Mouse (Mus musculus): ENCODE measurements around the gene Ddx54. TPM values are rescaled to one million over a fixed set of nuclear protein-coding genes. Genes with fewer than 3 reads are reported as not detected.

Ddx54 gene
- polyA plus RNA-seq, 2 experiments, result 9.9 to 12.4 TPM

DNA sequence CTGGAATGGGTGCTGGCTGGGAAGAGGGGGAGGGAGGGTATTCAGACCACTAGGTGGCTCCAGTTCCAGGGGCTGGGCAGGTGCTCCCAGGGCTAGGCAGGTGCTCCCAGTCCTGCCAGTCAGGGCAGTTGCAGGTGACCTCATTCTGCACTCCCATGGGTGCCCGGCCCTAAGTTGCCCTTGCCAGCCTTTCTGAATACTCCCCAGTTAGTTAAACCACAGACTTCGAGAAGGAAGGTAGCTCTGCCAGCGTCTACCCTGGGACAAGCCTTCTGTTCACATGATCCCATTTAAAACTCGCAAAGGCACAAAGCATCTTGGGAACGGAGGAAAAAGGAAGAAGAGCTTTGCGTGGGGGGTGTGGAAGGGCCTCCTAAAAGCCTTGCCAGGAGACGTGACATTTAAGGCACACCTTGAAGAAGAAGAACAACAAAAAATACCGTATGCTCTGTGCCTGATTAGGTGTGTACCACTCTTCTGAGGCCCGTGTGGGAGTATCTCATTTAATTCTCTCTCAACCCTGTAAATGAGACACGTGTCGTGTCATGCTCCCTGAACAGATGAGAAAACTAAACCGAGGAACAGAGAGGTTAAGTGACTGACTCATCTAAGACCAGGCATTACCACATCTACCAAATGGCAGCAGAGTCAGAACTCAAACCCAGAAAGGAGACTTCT, 35.4 kb downstream of the Ddx54 start:
- no peaks in the 10 kb centered on the region for H3K36me3 ChIP-seq (replicated peaks; ENCODE audit: control insufficient read depth, insufficient read depth, low read depth)
- H3K27me3 ChIP-seq (ENCODE audit: control insufficient read depth, insufficient read depth, low read length), result peaks cover 29% of the 10 kb centered on the region
- no peaks in the 10 kb centered on the region for H3K9me3 ChIP-seq (ENCODE audit: control insufficient read depth, low read length)
- WGBS (ENCODE audit: insufficient replicate concordance), result 16% methylated on average over 12 of the region's 12 CpGs
- H3K9ac ChIP-seq (replicated peaks), result no peak overlapping the region
- peaks cover 2 to 6% of the 10 kb centered on the region in 2 experiments; a peak in 2 of 4 replicates for H3K4me1 ChIP-seq (replicated peaks; ENCODE audit: control insufficient read depth in 2 of 2, insufficient read depth in 2 of 2, low read length in 1 of 2)
- no peak for DNase-seq (ENCODE audit: low read depth in 3 of 3, low spot score in 3 of 3)
- ATAC-seq (ENCODE audit: insufficient read depth), result no peak
- no peak overlapping the region for H3K4me3 ChIP-seq (ENCODE audit: insufficient read depth in 1 of 2, low read depth in 2 of 2, low read length in 2 of 2)
- peak overlapping the region; percentile 55 for H3K4me2 ChIP-seq (ENCODE audit: low read depth)
- TF ChIP-seq EP300 (IDR thresholded peaks at IDR 0.05; ENCODE audit: low read depth) (no peak), CTCF (IDR thresholded peaks at IDR 0.05; ENCODE audit: low read depth) (0 out of 2 replicates have a peak, but pooled peaks have one; percentile 15)
- H3K27ac ChIP-seq, result no peak overlapping the region

DNA sequence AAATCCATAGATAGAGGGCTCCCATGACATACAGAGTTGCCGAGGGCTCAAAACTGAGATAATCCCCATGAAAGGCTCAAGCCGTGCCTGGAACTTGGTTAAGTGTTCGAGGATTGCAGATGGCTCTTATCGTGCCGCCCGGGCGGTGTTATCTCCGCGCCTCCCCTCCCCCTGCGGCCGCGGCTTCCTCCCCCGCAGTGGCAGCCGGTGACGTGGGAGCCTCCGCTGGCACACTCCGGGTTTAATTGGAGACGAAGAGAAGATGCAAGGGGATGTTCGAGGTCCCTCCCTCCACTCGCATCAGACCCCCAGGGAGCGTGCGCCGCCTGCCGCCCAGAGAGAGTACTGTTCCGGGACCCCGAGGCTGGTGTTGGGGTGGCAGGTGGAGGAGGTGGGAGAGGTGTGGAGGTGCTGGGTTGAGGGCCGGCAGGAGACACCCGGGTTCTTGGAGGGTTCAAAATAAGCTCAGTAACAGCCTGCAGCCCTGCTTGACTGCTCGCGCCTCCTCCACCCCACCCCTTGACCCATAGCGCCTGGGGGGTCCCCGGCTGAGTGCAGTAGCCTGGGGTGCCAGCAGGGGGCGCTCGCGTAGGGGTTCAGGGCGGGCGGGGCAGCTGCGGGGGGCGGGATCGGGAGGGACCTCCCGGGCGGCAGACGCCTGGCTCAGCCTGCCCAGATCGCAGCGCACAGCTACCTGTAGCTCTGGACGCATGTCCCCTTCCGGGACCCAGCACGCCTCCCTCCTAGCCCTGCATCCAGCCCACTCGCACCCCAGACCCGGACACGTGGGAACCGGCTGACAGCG, 36.2 kb downstream of the Ddx54 start, which contains the start of gene Rasal1:
Gene Rasal1, plus strand, starts transcription at position 244 of the 805 bp plus-strand sequence.
- peak within 1 kb of the TSS; percentile 55 for H3K4me2 ChIP-seq (ENCODE audit: low read depth)
- H3K27me3 ChIP-seq (ENCODE audit: control insufficient read depth, insufficient read depth, low read length), result peaks cover 29% of the 10 kb centered on the region
- H3K36me3 ChIP-seq (replicated peaks; ENCODE audit: control insufficient read depth, insufficient read depth, low read depth), result no peaks in the 10 kb centered on the region
- DNase-seq (ENCODE audit: low read depth in 3 of 3, low spot score in 3 of 3) (peak; percentile 28 to 46 (median 44)), ATAC-seq (ENCODE audit: insufficient read depth) (peak; percentile 71)
- peaks cover 2 to 6% of the 10 kb centered on the region in 2 experiments; a peak in 2 of 4 replicates for H3K4me1 ChIP-seq (replicated peaks; ENCODE audit: control insufficient read depth in 2 of 2, insufficient read depth in 2 of 2, low read length in 1 of 2)
- H3K27ac ChIP-seq, result no peak within 1 kb of the TSS
- no peaks in the 10 kb centered on the region for H3K9me3 ChIP-seq (ENCODE audit: control insufficient read depth, low read length)
- peak; percentile 62 for TF ChIP-seq CTCF (IDR thresholded peaks at IDR 0.05; ENCODE audit: low read depth)
- TF ChIP-seq EP300 (IDR thresholded peaks at IDR 0.05; ENCODE audit: low read depth), result no peak
- peak within 1 kb of the TSS in 1 of 2 experiments; percentile 19; a peak in 2 of 4 replicates for H3K4me3 ChIP-seq (ENCODE audit: insufficient read depth in 1 of 2, low read depth in 2 of 2, low read length in 2 of 2)
- H3K9ac ChIP-seq (replicated peaks), result peak within 1 kb of the TSS; percentile 9; the same call in 1 of the 2 replicates
- WGBS (ENCODE audit: insufficient replicate concordance), result 1% methylated on average over 53 of the region's 53 CpGs

DNA sequence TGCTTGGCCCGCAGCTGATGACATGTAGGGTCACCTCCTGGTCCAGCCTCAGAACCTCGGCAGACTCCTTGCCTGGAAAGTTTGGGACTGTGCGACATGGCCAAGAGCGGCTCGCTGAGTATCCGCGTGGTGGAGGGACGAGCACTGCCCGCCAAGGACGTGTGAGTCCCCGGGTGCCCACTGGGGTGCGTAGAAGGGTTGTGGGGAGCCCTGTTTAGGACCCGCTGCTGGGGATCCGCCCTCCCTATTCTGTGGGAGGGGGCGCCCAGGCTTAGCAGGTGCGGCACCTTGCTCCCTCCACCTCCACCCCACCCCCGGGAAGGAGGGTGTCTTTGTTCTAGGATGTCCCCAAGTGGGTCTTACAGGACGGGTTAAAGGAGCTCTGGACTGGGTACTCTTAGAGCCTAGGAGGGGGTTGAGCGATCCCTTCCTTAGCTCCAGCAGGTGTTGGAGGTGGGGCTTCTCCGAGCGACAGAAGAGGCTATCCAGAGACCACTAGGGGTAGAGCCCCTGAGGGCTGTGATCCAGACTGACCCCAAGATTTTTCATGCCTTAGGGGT, 36.9 kb downstream of the Ddx54 start:
- H3K9me3 ChIP-seq (ENCODE audit: control insufficient read depth, low read length), result no peaks in the 10 kb centered on the region
- H3K9ac ChIP-seq (replicated peaks), result no peak overlapping the region
- H3K4me1 ChIP-seq (replicated peaks; ENCODE audit: control insufficient read depth in 2 of 2, insufficient read depth in 2 of 2, low read length in 1 of 2), result peaks cover 2 to 6% of the 10 kb centered on the region in 2 experiments; a peak in 2 of 4 replicates
- peak overlapping the region in 1 of 2 experiments; percentile 19; a peak in 2 of 4 replicates for H3K4me3 ChIP-seq (ENCODE audit: insufficient read depth in 1 of 2, low read depth in 2 of 2, low read length in 2 of 2)
- H3K27me3 ChIP-seq (ENCODE audit: control insufficient read depth, insufficient read depth, low read length), result peaks cover 26% of the 10 kb centered on the region
- no peaks in the 10 kb centered on the region for H3K36me3 ChIP-seq (replicated peaks; ENCODE audit: control insufficient read depth, insufficient read depth, low read depth)
- ATAC-seq (ENCODE audit: insufficient read depth) (peak; percentile 19), DNase-seq (ENCODE audit: low read depth in 3 of 3, low spot score in 3 of 3) (no peak)
- H3K27ac ChIP-seq, result no peak overlapping the region
- TF ChIP-seq CTCF (IDR thresholded peaks at IDR 0.05; ENCODE audit: low read depth) (no peak), EP300 (IDR thresholded peaks at IDR 0.05; ENCODE audit: low read depth) (no peak)
- peak overlapping the region; percentile 55 for H3K4me2 ChIP-seq (ENCODE audit: low read depth)
- WGBS (ENCODE audit: insufficient replicate concordance), result 6% methylated on average over 20 of the region's 21 CpGs

DNA sequence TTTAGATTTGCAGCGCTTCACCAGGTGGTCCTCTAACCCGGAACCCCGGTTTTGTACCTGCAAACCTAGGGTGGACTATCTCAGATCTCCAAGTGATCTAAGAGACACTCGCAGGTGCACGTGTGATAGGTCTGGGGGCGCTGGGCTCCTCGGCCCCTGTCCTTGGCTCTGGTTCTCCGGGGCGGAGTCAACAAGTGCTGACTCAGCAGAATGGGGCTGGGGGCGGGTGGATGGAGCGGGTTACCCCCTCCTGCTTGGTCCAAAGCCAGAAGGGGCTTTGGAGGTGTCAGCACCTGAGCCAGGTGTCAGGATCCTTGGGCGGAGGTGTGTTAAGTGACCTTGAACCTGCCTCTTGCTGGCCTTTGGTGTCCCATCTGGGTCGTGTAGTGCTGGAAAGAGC, 37.4 kb downstream of the Ddx54 start:
- Histone ChIP-seq H3K9me3 (ENCODE audit: control insufficient read depth, low read length) (no peaks in the 10 kb centered on the region), H3K27ac (no peak overlapping the region), H3K4me3 (ENCODE audit: insufficient read depth in 1 of 2, low read depth in 2 of 2, low read length in 2 of 2) (no peak overlapping the region), H3K27me3 (ENCODE audit: control insufficient read depth, insufficient read depth, low read length) (peaks cover 26% of the 10 kb centered on the region), H3K4me1 (replicated peaks; ENCODE audit: control insufficient read depth in 2 of 2, insufficient read depth in 2 of 2, low read length in 1 of 2) (peaks cover 2 to 6% of the 10 kb centered on the region in 2 experiments; a peak in 2 of 4 replicates), H3K36me3 (replicated peaks; ENCODE audit: control insufficient read depth, insufficient read depth, low read depth) (no peaks in the 10 kb centered on the region), H3K9ac (replicated peaks) (no peak overlapping the region), H3K4me2 (ENCODE audit: low read depth) (no peak overlapping the region)
- TF ChIP-seq CTCF (IDR thresholded peaks at IDR 0.05; ENCODE audit: low read depth) (no peak), EP300 (IDR thresholded peaks at IDR 0.05; ENCODE audit: low read depth) (no peak)
- DNase-seq (ENCODE audit: low read depth in 3 of 3, low spot score in 3 of 3) (no peak), ATAC-seq (ENCODE audit: insufficient read depth) (no peak)
- 17% methylated on average over 13 of the region's 13 CpGs for WGBS (ENCODE audit: insufficient replicate concordance)

All from liver, embryonic 14.5 days (tissue).